Mouse (Mus musculus): ENCODE data around the gene Srbd1. TPM values are rescaled to one million over a fixed set of nuclear protein-coding genes. Genes with fewer than 3 reads are reported as not detected.

Srbd1 gene
- polyA plus RNA-seq, 1 experiment, result 6.1 TPM

Other genes starting within 250 kb of the Srbd1 start
- gene Prkce, start 22.6 kb upstream of the Srbd1 start, polyA plus RNA-seq (2012; fragmentation: generic; extraction: Trizol), result 1.9 TPM